Mouse (Mus musculus) forebrain, embryonic 10.5 days (tissue): ENCODE measurements around the gene Ckm. TPM values are rescaled to one million over a fixed set of nuclear protein-coding genes. Genes with fewer than 3 reads are reported as not detected.

Experiments used
- DNase-seq: peaks from one replicate; pipeline ENCODE4 v3.0.0-alpha.2; 2017; ENCODE audit warnings: low spot score; ENCODE audit errors: extremely low spot score
- H3K27ac ChIP-seq: fragments of 300-500 bp; sonication (generic); 2 replicates; pipeline ENCODE4 v1.5.1; 2016; ENCODE audit warnings: mild to moderate bottlenecking
- H3K27me3 ChIP-seq: fragments of 300-500 bp; sonication (generic); 2 replicates; pipeline ENCODE4 v1.6.1; 2016; ENCODE audit warnings: mild to moderate bottlenecking; ENCODE audit not compliant: poor library complexity, severe bottlenecking
- H3K36me3 ChIP-seq: fragments of 300-500 bp; sonication (generic); replicated peaks from 2 replicates; pipeline ENCODE4 v1.6.1; 2016; ENCODE audit warnings: mild to moderate bottlenecking, moderate library complexity
- H3K4me1 ChIP-seq: fragments of 300-500 bp; sonication (generic); 2 replicates; pipeline ENCODE4 v1.6.1; 2016
- H3K4me3 ChIP-seq: fragments of 300-500 bp; sonication (generic); 2 replicates; pipeline ENCODE4 v1.5.1; 2016; ENCODE audit warnings: mild to moderate bottlenecking, moderate library complexity
- H3K9me3 ChIP-seq: fragments of 300-500 bp; sonication (generic); 2 replicates; pipeline ENCODE4 v1.6.1; 2016; ENCODE audit warnings: mild to moderate bottlenecking, moderate library complexity
- WGBS: fragments of 180-500 bp; shearing (Covaris S2); methylation state at CpG from one replicate; pipeline ENCODE4 v1.1.7; 2016; 5-methylcytosine and 5-hydroxymethylcytosine counted together
- polyA plus RNA-seq: library from polyadenylated mRNA; unstranded; fragments of >200 nt; fragmentation: Nextera tagmentation; extraction: Ambion mirVana; gene quantifications from 2 replicates; pipeline ENCODE4 v1.2.1, GENCODE M21; 2016

The Ckm gene
- polyA plus RNA-seq, 1 experiment from 2014 or later = not detected

GRCm38 (mm10) chr7:19449165-19449564 is 44.6 kb downstream of the Ckm start:
- Histone ChIP-seq H3K27me3 (no peaks in the 10 kb centered on the region), H3K9me3 (peaks cover 8% of the 10 kb centered on the region), H3K4me3 (no peak overlapping the region), H3K36me3 (peaks cover 87% of the 10 kb centered on the region), H3K4me1 (no peaks in the 10 kb centered on the region), H3K27ac (no peak overlapping the region)
- DNase-seq = no peak
- 91% methylated on average over 12 of the region's 12 CpGs for WGBS

GRCm38 (mm10) chr7:19455186-19455585 is 50.6 kb downstream of the Ckm start:
- Histone ChIP-seq H3K27ac (no peak overlapping the region), H3K4me1 (peaks cover 34% of the 10 kb centered on the region), H3K9me3 (peaks cover 8% of the 10 kb centered on the region), H3K36me3 (peaks cover 54% of the 10 kb centered on the region), H3K27me3 (0 out of 2 replicates have a peak, but pooled peaks cover 3% of the 10 kb centered on the region), H3K4me3 (no peak overlapping the region)
- 92% methylated on average over 4 of the region's 4 CpGs for WGBS
- DNase-seq = no peak

GRCm38 (mm10) chr7:19455819-19456495 is 51.4 kb downstream of the Ckm start:
- Histone ChIP-seq H3K36me3 (peaks cover 46% of the 10 kb centered on the region), H3K4me3 (peak overlapping the region; percentile 10; the same call in 1 of the 2 replicates), H3K27me3 (peaks cover 9% of the 10 kb centered on the region; the same call in 1 of the 2 replicates), H3K9me3 (peaks cover 8% of the 10 kb centered on the region), H3K27ac (no peak overlapping the region), H3K4me1 (peaks cover 34% of the 10 kb centered on the region)
- WGBS = 86% methylated on average over 11 of the region's 11 CpGs
- no peak for DNase-seq

- Histone ChIP-seq H3K4me3 (peak overlapping the region; percentile 94; the same call in 1 of the 2 replicates), H3K27ac (no peak overlapping the region), H3K36me3 (peaks cover 39% of the 10 kb centered on the region), H3K27me3 (peaks cover 9% of the 10 kb centered on the region; the same call in 1 of the 2 replicates), H3K9me3 (peaks cover 5% of the 10 kb centered on the region), H3K4me1 (peaks cover 36% of the 10 kb centered on the region)
- DNase-seq = no peak
- WGBS = 92% methylated on average over 7 of the region's 7 CpGs
These were observed 52.1 kb downstream of the Ckm start for GRCm38 (mm10) chr7:19456628-19457027.

GRCm38 (mm10) chr7:19457414-19458071 is 53.0 kb downstream of the Ckm start:
- Histone ChIP-seq H3K4me1 (peaks cover 41% of the 10 kb centered on the region), H3K36me3 (peaks cover 30% of the 10 kb centered on the region), H3K27me3 (peaks cover 14% of the 10 kb centered on the region; the same call in 1 of the 2 replicates), H3K4me3 (peak overlapping the region; percentile 94), H3K9me3 (no peaks in the 10 kb centered on the region), H3K27ac (peak overlapping the region; percentile 90)
- DNase-seq = no peak
- 10% methylated on average over 14 of the region's 14 CpGs for WGBS

GRCm38 (mm10) chr7:19458072-19458486 is 53.5 kb downstream of the Ckm start:
- H3K4me1 ChIP-seq = peaks cover 46% of the 10 kb centered on the region
- peak; percentile 80 for DNase-seq
- 0% methylated on average over 30 of the region's 31 CpGs for WGBS
- H3K27me3 ChIP-seq = peaks cover 19% of the 10 kb centered on the region; the same call in 1 of the 2 replicates
- peak overlapping the region; percentile 90 for H3K27ac ChIP-seq
- H3K4me3 ChIP-seq = peak overlapping the region; percentile 94
- H3K36me3 ChIP-seq = peaks cover 29% of the 10 kb centered on the region
- no peaks in the 10 kb centered on the region for H3K9me3 ChIP-seq

- Histone ChIP-seq H3K36me3 (peaks cover 29% of the 10 kb centered on the region), H3K27ac (peak within 1 kb of the TSS; percentile 90), H3K27me3 (peaks cover 25% of the 10 kb centered on the region), H3K9me3 (no peaks in the 10 kb centered on the region), H3K4me3 (peak within 1 kb of the TSS; percentile 94), H3K4me1 (peaks cover 51% of the 10 kb centered on the region)
- WGBS = 1% methylated on average over 30 of the region's 42 CpGs
- DNase-seq = peak; percentile 88
These were observed 54.1 kb downstream of the Ckm start, which contains the start of gene Mark4 for GRCm38 (mm10) chr7:19458591-19459111. Gene Mark4, minus strand, starts transcription at chr7:19458821.

GRCm38 (mm10) chr7:19459144-19459870 is 54.7 kb downstream of the Ckm start:
- Histone ChIP-seq H3K27me3 (peaks cover 31% of the 10 kb centered on the region), H3K36me3 (peaks cover 25% of the 10 kb centered on the region), H3K4me1 (peaks cover 57% of the 10 kb centered on the region), H3K27ac (peak overlapping the region; percentile 90), H3K4me3 (peak overlapping the region; percentile 94), H3K9me3 (no peaks in the 10 kb centered on the region)
- DNase-seq = no peak
- 30% methylated on average over 6 of the region's 6 CpGs for WGBS

- Histone ChIP-seq H3K4me3 (no peak overlapping the region), H3K27me3 (peaks cover 43% of the 10 kb centered on the region), H3K27ac (no peak overlapping the region), H3K4me1 (peaks cover 65% of the 10 kb centered on the region), H3K36me3 (peaks cover 14% of the 10 kb centered on the region), H3K9me3 (no peaks in the 10 kb centered on the region)
- no peak for DNase-seq
- 82% methylated on average over 1 of the region's 1 CpGs for WGBS
These were observed 55.9 kb downstream of the Ckm start for GRCm38 (mm10) chr7:19460500-19460899.

GRCm38 (mm10) chr7:19461488-19461887 is 56.9 kb downstream of the Ckm start:
- no peak overlapping the region for H3K4me3 ChIP-seq
- peaks cover 4% of the 10 kb centered on the region for H3K36me3 ChIP-seq
- peaks cover 52% of the 10 kb centered on the region for H3K27me3 ChIP-seq
- peaks cover 59% of the 10 kb centered on the region for H3K4me1 ChIP-seq
- DNase-seq = peak; percentile 83
- no peaks in the 10 kb centered on the region for H3K9me3 ChIP-seq
- no peak overlapping the region for H3K27ac ChIP-seq
- 11% methylated on average over 6 of the region's 6 CpGs for WGBS

GRCm38 (mm10) chr7:19462443-19462842 is 57.9 kb downstream of the Ckm start:
- Histone ChIP-seq H3K36me3 (no peaks in the 10 kb centered on the region), H3K27me3 (peaks cover 62% of the 10 kb centered on the region), H3K9me3 (no peaks in the 10 kb centered on the region), H3K4me1 (peaks cover 49% of the 10 kb centered on the region), H3K4me3 (0 out of 2 replicates have a peak overlapping the region, but pooled peaks have one; percentile 27), H3K27ac (no peak overlapping the region)
- DNase-seq = no peak
- WGBS = 65% methylated on average over 4 of the region's 4 CpGs

- 17% methylated on average over 6 of the region's 6 CpGs for WGBS
- Histone ChIP-seq H3K27me3 (peaks cover 67% of the 10 kb centered on the region), H3K27ac (peak within 1 kb of the TSS; percentile 51; the same call in 1 of the 2 replicates), H3K4me3 (peak within 1 kb of the TSS; percentile 29), H3K36me3 (no peaks in the 10 kb centered on the region), H3K4me1 (peaks cover 44% of the 10 kb centered on the region), H3K9me3 (no peaks in the 10 kb centered on the region)
- no peak for DNase-seq
These were observed 58.4 kb downstream of the Ckm start, which contains the start of gene Exoc3l2 for GRCm38 (mm10) chr7:19462884-19463381. Gene Exoc3l2, plus strand, starts transcription at chr7:19463331.
